Mouse (Mus musculus): ENCODE data around the gene Chrna1.

- no peak for TF ChIP-seq POLR2A (IDR thresholded peaks at IDR 0.05; ENCODE audit: borderline replicate concordance, extremely low read depth, low read depth, low read length)
- TF ChIP-seq CTCF (IDR thresholded peaks at IDR 0.05; ENCODE audit: insufficient read depth, low read length) = no peak
Observed at GRCm38 (mm10) chr2:73552926-73553325, 27.2 kb downstream of the Chrna1 start.

Measured in lung, adult 2 months (tissue).